Mouse (Mus musculus) cerebellum, adult 2 months (tissue): ENCODE data around the gene Acadm. TPM values are rescaled to one million over a fixed set of nuclear protein-coding genes. Genes with fewer than 3 reads are reported as not detected.

Experiments
- DNase-seq, 2 experiments: peaks; one replicate each; pipeline ENCODE4 v3.0.0; 2021
- H3K27ac ChIP-seq: fragments of 200-500 bp; 2 replicates; pipeline ENCODE4 v1.5.1; 2012; ENCODE audit warnings: low read length, control low read depth, inconsistent platforms; ENCODE audit not compliant: insufficient read depth
- H3K27me3 ChIP-seq: fragments of 200-500 bp; 2 replicates; pipeline ENCODE4 v1.6.1; 2012; ENCODE audit warnings: inconsistent platforms, mild to moderate bottlenecking, low read length, moderate library complexity; ENCODE audit not compliant: control insufficient read depth, insufficient read depth
- H3K4me1 ChIP-seq: fragments of 200-500 bp; 2 replicates; pipeline ENCODE4 v1.6.1; 2011; ENCODE audit warnings: low read length; ENCODE audit not compliant: control insufficient read depth, insufficient read depth
- H3K4me3 ChIP-seq: fragments of 200-500 bp; replicated peaks from 2 replicates; pipeline ENCODE3; 2011; ENCODE audit warnings: mild to moderate bottlenecking, low read depth, low read length, control low read depth; ENCODE audit not compliant: insufficient read depth
- CTCF ChIP-seq: fragments of 200-500 bp; IDR thresholded peaks from 2 replicates; pipeline ENCODE4 v1.5.1; 2011; ENCODE audit warnings: low read depth, mild to moderate bottlenecking, control low read depth, low read length, moderate library complexity, borderline replicate concordance; ENCODE audit not compliant: insufficient read depth
- POLR2A ChIP-seq: fragments of 200-500 bp; IDR thresholded peaks from 2 replicates; pipeline ENCODE4 v1.6.1; 2011; ENCODE audit warnings: low read length, control low read depth, borderline replicate concordance; ENCODE audit not compliant: insufficient read depth
- polyA plus RNA-seq: library from polyadenylated mRNA; depleted of rRNA; stranded (reverse); fragments of >200 nt; gene quantifications from 2 replicates; pipeline ENCODE4 v1.2.3, GENCODE M21; 2012; rRNA removed

Acadm gene
- polyA plus RNA-seq, 1 experiment = 59.4 TPM

- no peak for DNase-seq
- H3K27me3 ChIP-seq = no peaks in the 10 kb centered on the region
- no peak overlapping the region for H3K27ac ChIP-seq
- peak; percentile 9; the same call in 1 of the 2 replicates for TF ChIP-seq CTCF
- TF ChIP-seq POLR2A = no peak
- H3K4me1 ChIP-seq = no peaks in the 10 kb centered on the region
- no peak overlapping the region for H3K4me3 ChIP-seq
These were observed 58.1 kb downstream of the Acadm start for GRCm38 (mm10) chr3:153886296-153886695.

Other genes with a start within 250 kb of the Acadm start
- gene St6galnac3, start 219.5 kb downstream of the Acadm start, polyA plus RNA-seq = 11.9 and 14.6 TPM in 2 replicates
- not detected in 2 replicates for gene Asb17, start 100.4 kb downstream of the Acadm start, polyA plus RNA-seq
- gene Msh4, start 38.5 kb downstream of the Acadm start, polyA plus RNA-seq = 0.10 and 0.11 TPM in 2 replicates
- 89.2 and 95.7 TPM in 2 replicates for gene Rabggtb, start 31.6 kb downstream of the Acadm start, polyA plus RNA-seq
- gene Slc44a5, start 28.8 kb upstream of the Acadm start, polyA plus RNA-seq = 3.4 and 3.8 TPM in 2 replicates